Mouse (Mus musculus) spleen, postnatal 36 days (tissue): ENCODE data around the gene Acoxl.
"Not testable (repeated sequence)": the region's sequence is repeated elsewhere in the genome, so short reads cannot be mapped to it uniquely, and the experiment has no call there.

ENCODE experiments used
- DNase-seq, 2 experiments: peaks; one replicate each; pipeline ENCODE4 v3.0.0; 2022; ENCODE audit warnings: low spot score in 2 of 2, mixed read lengths in 1 of 2

Acoxl gene

DNA sequence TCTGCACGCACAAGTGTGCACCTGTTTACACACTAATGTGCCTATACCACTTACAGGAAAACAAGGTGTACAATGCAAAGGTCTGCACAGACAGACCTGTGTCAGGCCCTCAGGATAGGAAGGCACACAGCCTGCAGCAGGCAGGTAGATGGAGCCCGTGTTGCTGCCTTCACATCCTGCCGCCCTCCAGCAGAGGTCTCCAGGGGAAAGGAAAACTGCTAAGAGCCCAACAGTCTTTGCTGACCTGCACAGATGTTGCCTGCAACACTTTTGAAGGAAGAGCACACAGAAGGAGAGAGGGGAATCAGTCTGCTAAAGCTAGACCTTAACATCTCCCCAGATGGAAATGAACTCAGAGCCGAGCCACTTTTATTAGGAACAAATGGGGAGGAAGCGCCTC is 240.2 kb downstream of the Acoxl start:
- DNase-seq = no peak

DNA sequence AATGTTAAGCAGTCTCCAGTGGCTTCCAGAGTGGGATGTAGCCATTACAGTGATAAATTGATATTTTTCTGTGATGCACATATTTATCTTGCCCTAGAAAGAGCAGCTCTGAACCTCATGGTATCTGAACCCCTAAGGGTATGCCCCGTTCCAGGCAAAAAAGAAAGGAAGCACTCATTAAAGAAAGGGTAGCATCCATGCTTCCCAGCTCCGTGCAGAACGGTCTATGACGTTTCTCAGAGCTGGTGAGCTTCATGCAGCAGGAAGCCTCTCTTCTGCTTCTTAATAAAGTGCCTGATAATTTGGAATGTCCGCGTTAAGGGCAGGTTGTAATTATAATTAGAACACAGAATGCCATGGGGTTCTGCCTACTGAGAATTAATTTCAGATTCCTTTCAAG is 240.6 kb downstream of the Acoxl start:
- no peak for DNase-seq

DNA sequence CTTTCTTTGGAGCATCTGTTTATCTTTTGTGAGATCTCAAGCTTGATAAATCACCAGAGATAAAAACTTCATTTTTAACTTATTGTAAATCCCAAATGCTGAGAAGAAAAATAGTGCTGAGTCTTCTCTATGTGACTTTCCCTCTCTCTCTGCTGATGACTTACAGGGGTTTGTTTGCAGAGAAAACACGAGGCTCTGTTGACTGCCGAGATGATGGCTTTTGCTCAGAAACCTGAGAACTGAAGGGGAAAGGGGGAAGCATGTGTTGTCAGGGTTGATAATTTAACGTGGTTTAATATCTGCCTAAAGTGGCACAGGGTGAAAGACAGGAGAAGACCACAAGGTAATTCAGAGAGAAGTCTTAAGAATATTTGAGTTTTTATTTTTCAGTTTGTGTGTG is 245.2 kb downstream of the Acoxl start:
- no peak for DNase-seq

DNA sequence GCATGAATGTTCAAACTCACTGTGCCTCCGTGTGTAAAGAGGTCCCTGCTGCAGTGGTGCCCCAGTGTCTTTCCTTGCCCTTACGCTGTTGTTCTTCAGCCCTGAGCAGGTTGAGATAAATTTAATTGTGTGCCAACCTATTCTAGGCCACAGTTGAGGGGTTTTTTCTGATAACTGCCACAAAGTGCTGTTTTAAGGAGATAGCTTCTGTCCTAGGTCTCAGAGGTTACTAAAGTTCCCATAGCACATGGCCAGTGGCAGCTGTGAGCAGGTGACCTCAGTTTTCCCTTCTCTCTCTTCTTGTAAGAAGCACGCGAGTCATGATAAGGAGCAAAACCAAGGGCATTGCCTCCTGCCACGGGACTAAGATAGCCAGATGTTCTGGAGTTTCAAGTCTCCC is 245.9 kb downstream of the Acoxl start:
- no peak for DNase-seq

DNA sequence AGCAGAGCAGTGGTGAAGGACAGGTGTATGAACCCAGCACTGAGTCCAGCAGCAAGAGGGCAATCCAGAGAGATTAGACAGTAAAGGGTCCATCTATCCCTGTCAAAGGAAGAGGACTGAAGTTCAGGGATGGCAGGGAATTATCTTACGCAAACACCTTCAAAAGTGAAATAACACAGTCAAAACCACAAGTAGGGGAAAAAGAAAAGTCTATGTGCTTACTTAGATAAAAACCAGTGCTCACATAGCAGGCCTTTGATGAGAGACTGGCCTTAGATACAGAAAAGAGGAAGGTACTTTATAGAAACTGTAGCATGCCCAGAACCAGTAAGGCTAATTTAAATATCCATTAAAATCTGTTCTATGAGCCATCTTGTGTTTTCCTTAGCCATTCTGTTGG is 246.8 kb downstream of the Acoxl start:
- DNase-seq = no peak

DNA sequence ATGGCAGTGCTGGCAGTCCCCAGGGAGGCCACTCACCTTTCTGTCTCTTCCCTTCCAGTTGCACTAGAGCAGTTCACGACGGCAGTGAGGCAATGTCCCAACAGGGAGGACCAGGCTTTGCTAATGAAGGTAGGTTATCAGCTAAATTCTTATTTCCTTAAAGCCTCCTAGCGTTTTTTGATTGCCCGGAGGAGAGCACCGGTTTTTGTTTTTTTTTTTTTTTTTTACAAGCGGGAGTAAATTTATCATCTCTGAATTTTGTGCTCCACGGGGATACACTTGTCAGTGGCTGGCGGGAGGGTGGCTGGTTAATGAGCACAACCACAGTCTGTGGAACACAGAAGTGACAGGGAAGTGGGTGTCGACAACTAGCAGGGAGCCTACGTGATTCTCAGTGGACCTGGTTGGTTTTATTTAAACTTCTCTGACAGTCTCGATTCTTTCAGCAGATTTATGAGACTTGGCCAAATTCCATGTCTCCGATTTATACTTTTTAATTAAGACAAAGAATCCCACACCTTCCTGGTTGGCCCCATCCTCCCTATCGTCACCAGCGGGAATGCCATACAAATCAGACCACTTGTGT is 247.7 kb downstream of the Acoxl start:
- DNase-seq = no peak

DNA sequence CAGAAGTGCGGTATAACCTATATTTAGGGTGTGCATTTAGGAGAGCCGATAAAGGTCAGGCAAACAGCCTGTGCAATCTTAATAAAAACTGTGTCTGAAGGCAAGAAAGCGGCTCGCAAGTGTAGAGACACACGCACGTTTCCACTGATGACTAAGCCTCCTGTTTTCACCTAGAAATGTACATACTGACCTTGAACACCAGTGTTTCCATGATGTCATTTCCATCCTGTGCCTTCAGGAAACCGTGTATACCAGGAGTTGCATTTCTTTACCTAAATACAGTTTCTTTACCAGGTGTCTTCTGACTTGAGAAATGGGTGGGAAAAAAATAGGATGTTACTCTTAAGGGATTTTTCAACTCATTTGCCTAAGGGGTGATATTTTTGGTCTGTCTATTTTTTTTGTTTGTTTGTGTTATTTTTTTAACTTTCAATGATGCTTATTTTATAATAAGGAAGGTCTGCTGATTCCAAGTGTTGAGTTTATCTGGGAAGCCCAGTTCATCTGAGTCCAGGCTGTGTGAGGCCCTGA is 248.4 kb downstream of the Acoxl start:
- DNase-seq = no peak

DNA sequence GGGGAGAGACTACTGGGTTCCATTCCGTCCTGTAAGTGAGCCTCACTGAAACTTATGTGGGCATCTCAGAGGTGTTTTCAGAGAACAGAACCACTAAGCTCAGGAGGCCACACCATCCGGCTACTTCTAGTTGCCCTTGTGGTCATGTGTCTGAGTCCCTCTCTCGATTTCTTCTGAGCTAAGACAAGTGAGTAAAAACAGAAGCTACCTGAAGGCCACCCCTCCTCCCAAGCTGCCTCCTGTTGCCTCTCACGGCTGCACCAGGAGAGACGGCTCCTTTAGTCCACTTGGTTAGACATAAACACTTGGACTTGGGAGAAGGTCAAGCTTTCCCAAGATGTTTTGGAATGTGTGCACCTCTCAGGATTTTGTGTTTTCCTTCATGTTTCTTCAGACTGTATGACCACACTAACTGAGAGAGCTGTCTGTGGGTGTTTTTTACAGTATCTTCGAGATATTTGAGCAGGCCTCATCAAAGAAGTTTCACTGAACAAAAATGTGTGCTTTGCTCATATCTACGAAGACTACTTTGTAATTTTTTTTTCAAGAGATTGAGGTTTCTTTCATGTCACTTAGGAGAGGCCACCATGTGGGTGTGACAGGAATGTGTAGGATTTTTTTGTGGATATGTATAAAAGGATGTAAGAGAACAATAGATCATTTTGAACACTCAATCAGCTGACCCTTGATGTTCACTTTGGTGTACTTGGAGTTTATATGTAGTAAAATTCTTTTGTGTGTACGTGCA is 249.3 kb downstream of the Acoxl start:
- no peak for DNase-seq

DNA sequence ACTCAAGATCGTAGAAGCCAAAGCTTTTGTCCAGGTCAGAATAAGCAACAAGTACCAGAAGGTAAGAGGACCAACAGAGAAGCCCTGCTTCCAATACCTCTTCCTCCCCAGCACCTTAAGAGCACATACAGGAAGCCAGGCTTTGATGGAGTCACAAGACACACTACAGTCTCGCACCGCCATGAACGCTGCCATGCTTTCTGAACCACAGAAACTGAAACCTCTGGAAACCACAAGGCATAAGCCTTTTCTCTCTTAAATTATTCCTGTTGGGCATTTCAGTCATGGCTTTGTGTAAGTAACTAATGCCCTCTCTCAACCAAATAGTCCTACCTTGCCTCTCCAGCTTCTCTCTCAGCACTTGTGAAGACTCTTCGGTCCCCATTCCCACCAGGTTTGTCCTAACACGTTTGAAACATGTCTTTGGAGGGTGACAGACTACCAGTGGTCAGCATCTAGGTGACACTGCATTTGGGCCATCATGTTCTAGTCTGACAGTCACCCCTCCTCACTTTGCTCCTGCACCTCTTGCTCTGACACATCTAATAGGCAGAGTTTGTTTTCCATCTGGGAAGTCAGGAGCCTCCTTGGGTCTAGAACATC is 251.7 kb downstream of the Acoxl start:
- DNase-seq = no peak

DNA sequence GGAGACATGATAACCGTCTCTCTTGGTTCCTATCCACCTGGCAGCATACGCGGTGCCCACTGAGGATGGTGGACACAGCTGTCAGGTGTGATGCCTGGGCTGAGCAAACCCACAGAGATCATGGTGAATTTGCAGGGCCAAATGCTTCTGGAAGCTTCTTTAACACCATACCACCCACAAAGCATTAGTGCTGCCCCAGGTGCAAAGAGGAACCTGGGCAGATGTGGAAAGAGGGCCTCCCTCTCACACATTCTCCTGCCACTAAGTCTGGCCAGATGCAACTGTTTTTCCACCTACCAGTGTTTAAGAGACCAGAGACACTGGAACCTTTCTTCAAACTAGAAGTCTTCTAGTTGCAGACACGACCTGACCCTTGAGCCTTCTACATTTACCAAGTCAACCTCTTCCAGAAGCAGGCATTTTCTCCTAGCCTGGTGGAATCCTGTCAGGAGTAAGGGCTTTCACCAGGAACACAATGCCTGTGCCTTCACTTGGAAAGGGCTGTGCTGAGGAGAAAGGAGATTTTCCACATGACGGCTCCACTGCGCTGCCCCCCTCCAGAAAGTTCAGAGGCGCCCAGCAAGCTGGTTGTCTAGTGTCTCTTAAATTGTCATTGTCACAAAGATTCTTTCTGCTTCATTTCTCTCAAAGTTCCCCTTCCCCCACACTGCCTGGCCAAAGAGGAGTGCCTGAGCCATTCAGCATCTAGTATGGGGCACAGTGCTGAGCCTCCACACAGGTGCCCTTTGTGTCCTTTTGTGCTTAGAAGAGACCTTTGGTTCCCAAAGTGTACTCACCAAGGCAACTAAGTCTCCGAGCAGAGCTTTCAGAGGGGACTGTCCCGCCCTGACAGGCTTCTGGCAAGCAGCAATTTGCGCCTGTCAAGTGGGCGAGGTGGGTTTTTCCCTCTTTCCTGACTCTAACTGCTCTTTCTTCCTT is 253.0 kb downstream of the Acoxl start:
- DNase-seq = peak; percentile 65 to 71

DNA sequence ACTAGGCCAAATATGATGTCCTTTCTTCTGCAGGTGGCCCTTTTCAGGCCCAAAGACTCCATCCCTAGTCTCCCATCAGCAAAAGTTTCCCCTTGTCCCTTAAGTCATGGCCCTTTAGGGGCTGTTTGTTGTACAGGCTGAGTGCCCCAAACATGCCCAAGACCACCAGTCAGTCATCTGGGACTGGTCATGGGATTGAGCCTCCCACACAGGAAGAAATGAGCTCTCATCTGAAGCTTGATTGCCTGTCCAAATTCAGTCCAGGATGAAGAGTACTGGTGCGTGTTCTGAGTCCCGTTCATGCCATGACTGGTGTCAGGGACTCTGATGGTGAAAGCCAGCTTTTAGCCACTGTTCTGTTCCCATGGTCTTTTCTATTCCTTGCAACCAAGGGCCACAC is 253.8 kb downstream of the Acoxl start:
- DNase-seq = no peak

DNA sequence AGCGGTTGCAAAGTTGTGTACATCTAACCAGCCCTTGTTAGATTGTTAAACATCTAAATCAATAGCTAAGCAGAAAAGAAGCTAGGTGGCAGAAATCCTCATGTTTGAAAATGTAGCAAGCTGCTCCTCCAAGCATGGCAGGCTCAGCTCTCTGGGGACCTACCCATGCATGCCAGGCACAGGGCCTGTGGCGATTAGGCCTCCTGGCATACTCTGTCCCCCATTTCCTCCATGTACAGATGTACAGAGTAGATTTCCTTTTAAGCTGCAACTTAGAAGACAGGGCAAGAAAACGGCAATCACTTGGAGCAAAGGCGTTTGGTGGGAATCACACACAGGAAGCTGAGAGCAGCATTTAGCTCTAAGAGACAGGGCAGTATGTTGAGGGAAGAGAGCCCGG is 255.5 kb downstream of the Acoxl start:
- DNase-seq = peak; percentile 77 to 82

DNA sequence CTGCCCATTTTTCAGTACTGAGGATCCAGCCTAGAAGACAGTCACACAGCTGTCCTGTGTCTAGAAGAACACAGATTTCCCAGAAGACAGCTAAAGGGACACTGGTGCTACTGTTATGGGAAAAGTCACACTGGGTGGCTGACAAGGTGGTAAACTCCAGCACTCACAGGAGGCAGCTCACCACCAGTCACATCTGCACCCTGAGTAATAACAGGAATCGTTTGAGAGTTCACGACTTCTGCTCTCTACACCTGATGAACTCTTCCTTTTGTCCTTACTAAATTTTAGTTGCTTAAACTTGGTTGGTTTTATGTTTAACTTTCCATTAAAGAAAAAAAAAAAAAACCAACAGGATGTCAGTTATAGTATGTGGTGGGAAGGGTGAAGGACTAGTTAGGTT is 255.9 kb downstream of the Acoxl start:
- no peak for DNase-seq

DNA sequence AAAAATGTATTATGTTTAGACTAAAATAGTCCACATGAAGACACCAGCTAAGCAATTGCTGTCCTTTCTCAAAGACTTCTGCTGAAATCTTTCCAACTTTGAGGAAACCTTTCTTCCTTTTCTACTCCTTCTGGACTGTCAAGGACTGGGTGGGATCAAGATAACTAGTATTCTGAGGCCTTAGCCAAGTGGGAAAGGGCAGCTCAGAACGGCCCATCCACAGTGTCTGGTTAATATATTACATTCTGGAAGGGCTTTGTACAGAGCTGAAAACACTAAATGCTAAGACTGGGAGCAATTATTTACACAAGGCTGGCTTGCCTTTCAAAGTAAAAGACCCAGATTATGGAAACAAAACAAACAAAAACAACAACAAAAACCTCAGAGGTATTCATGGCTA is 256.6 kb downstream of the Acoxl start:
- no peak for DNase-seq

DNA sequence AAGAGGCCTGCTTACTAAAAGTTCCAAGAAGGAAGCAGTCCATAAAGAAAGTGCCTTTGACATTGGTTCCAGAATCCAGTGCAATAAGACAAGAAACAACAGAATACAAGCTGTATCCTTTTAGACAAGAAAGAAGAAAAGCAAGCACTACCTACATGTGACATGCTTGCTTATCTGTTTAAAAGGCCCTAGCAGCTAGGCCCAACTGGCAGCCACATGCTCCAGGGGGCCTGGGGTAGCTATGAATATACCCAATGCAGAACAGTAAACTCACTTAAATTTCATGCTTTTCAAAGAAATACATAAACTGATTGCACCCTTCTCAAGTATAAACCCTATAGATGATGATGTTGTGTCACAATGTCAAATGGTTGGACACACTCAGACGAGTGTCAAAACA is 257.4 kb downstream of the Acoxl start:
- no peak for DNase-seq

DNA sequence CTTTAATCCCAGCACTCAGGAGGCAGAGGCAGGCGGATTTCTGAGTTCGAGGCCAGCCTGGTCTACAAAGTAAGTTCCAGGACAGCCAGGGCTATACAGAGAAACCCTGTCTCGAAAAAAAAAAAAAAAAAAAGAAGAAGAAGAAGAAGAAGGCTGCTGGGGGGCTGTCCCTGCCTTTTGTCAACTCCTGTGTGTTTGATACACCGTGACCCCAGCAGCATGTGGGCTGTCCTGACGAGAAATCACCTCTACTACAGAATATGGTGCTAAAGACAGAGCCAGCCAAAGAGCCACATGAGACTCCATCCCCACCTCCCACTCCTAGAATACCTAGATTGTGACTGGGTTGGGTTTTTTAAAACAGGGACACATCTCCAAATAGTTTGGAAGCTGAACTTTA is 259.4 kb downstream of the Acoxl start:
- DNase-seq = not testable (repeated sequence)

DNA sequence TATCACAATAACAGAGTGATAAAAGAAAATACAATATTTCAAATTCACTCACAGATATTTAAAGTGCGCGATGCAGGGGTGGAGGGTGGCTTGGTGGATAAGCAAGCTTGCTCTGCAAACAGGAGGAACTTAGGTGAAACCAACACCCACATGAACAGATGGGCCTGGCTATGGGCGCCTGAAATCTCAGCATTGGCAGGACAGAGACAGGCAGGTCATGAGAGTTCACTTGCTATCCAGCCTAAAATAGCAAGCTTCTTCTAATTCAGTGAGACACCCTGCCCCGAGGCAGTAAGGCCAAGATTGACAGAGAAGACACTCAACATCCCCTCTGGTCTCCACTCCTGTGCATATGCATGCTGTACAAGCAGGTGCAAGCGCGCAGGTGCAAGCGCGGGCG is 263.4 kb downstream of the Acoxl start:
- DNase-seq = no peak

DNA sequence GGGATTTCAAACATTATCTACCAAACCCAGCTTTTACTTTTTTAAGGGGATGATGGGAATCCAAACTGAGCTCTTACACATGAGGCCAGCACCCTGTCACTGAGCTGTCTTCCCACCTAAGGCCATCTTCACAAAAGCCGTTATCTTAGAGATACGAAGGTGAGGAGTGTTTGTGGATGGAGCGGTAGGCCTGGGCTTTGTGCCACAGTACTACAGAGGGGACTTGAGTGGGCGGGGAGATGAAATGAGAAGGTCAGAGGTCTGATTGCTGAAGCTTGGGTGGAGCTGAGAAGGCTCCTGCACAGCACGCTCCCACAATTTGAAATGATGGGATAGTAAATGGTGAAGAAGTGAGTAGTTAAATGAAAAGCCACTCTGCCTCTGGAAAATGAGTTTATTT is 266.1 kb downstream of the Acoxl start:
- DNase-seq = no peak

DNA sequence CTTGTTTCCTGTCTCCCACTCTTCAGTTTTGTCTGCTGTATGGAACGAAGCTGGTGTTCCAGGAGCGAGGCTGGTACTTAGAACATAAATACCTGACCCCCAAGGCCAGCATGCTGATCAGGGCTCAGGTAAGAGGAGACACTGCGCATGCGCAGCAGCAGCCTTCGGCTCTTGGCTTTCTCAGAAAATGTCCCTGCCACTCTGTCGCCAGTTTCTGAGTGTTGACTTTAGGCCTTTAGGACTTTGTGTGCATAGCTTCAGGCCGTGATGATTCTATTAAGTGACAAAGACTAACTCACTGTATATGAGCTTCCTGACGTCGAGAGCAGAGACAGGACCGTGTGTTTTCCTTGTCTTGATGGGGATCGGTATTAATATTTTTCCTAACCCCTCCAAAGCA is 267.0 kb downstream of the Acoxl start:
- DNase-seq = no peak

DNA sequence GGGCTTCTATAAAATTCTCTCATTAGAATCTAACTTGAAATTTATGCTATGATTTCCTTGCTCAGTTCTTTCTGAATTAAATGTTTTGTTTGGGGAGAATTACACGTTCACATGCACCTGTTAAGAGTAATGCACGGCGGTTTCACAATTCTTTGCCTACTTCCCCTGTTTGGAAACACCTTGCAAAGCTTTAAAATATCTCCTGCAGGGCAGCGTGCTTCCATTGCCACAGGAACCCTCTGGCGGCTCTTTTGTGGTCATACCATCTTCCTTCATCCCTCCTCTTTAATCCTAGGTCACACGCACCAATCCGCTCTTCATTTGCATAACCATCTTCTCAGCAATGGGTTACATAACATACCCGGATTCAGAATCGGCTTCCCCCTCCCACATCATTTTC is 272.9 kb downstream of the Acoxl start:
- no peak for DNase-seq

DNA sequence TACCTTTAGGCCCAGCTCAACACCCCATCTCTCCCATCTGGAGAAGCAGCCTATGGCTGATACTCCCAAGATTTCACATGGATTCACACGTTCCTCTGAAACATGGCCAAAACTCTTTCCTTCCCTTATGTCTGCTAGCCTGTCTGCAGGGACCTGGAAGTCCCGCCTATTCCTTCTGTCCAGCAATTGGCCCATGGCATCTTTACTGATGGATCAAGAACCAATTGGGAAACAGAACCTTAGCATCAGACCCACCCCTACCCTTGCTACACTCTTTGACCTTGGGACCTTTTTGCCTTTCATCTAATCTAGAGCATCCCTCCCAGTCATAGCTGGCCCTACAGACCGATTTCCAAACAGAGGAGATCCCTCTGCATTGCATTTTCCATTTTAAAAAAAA is 275.9 kb downstream of the Acoxl start:
- no peak for DNase-seq

DNA sequence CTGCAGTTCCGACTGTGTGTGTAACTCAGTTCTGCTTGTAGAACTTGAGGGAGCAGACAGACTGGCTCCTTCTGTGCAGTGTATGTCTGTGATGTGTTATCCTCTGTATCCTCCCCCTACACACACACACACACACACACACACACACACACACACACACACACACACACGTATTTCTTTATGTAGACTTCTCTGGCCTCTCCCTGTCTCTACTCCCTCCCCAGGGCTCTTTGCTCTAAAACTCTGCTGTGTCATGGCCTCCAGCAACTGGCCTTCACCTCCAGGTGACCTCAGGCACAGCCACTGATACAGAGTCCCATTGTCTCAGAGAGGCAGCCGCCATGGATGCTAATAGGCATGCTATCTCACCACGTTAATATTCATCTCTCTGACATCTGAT is 276.9 kb downstream of the Acoxl start:
- DNase-seq = no peak
